Mouse (Mus musculus): Measurements from ENCODE around the gene Efna2. TPM values are rescaled to one million over a fixed set of nuclear protein-coding genes. Genes with fewer than 3 reads are reported as not detected.

Gene Efna2
- total and polyA plus RNA-seq, 2 experiments from 2014 or later = 51.1 to 52.1 TPM

DNA sequence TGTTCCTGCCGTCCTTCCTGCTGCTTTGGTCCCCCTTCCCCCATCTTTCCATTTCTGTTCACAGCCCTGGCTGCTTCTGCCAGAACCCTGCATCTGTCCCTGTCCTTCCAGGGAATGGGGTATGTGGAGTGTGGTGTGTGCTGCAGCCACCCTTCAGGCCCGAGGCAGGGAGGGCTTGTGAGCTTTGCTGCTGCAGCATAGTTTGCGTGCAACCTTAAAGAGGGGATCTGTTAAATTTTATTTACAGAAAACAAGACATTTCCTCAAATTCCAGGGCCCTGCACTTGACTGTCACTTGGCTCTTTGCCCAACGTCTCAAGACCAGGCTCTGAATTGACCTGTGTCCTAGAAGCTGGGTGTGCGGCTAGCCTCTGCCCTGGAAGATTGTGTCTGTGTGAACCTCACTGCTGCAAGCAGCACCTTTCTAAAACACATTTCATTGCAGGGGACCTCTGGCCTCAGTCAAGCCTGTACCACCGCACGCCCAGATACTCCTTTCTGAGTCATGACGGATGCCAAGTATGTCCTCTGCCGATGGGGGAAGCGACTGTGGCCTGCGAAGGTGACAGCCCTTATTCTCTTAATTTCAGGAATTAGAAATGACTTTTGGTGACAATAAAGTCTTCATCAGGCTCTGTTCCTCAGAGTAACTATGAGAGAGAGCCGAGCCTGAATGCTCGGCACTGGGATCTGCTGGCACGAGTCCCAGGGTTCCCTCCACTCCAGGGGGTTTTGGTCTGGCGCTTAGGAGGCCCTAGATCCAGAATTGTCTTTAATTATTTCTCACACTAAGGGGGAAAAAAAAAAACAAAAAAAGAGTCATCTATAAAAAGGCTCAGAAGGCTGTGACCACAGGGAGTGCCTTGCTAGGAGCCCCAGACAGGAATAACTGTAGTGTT is 48.8 kb downstream of the Efna2 start:
- H3K9ac ChIP-seq (replicated peaks; ENCODE audit: low read length, poor library complexity, severe bottlenecking) = peak overlapping the region; percentile 79
- H3K27ac ChIP-seq (ENCODE audit: low read depth, low read length) = peak overlapping the region; percentile 92
- 19% methylated on average over 15 of the region's 15 CpGs for WGBS
- H3K36me3 ChIP-seq (ENCODE audit: insufficient read depth, low read length) = peaks cover 18% of the 10 kb centered on the region
- no peaks in the 10 kb centered on the region for H3K9me3 ChIP-seq (ENCODE audit: low read length)
- H3K4me3 ChIP-seq (ENCODE audit: low read depth, low read length) = peak overlapping the region; percentile 61; the same call in 1 of the 2 replicates
- no peak for ATAC-seq (ENCODE audit: low FRiP score)
- H3K4me1 ChIP-seq (ENCODE audit: insufficient read depth, low read length) = peaks cover 18% of the 10 kb centered on the region
- DNase-seq (ENCODE audit: low spot score) = no peak
- TF ChIP-seq CTCF (IDR thresholded peaks at IDR 0.05) = no peak
- no peaks in the 10 kb centered on the region for H3K27me3 ChIP-seq (ENCODE audit: insufficient read depth, low read length)
- H3K4me2 ChIP-seq (ENCODE audit: low read depth, low read length, poor library complexity, severe bottlenecking) = peak overlapping the region; percentile 90

DNA sequence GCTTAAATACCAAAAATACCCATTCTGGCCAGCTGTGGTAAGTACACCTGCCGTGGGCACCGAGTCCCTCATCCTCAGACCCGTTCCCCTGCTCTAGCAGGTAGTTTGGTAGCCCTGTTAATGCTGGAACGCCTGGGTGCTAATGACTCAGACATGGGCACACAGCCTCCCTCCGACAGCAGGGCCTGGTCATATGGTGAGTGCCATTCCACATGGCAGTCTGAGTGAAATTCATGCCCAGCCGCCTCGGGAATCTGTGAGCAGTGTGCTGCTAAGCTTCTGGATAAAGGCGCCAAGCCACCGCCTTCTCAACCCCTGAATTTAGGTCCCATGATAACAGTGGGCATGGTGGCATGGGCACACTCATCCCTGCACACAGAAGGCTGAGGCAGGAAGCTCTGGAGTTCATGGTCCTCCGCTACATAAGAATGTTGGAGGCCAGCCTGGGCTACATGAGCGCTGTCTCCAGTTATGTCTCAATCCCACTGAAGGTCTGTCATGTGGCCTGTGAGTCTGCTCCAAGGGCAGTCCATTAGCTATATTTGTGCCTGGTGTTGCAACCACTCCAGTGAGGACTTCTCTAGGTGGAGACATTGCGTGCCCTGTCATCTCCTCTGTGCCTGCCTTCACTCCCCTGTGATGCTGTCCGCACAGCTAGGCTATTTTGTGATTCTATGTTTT is 57.0 kb downstream of the Efna2 start:
- no peaks in the 10 kb centered on the region for H3K27me3 ChIP-seq (ENCODE audit: insufficient read depth, low read length)

DNA sequence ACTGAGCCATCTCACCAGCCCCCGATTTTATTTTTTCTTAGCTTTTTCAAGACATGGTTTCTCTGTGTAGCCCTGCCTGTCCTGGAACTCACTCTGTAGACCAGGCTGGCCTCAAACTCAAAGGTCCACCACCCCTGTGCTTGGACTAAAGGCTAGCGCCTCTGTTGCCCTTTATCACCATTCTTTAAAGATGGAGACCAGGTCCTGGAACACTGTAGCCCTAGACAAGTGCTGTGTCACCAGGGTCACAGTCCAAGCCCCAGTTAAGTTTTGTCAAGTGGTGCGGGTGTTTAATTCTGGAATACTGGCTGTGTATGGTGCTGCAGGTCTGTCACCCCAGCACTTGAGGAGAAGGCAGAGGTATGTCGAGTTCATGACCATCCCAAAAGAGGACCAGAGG is 57.7 kb downstream of the Efna2 start:
- Histone ChIP-seq H3K27me3 (ENCODE audit: insufficient read depth, low read length) (no peaks in the 10 kb centered on the region), H3K9me3 (ENCODE audit: low read length) (no peaks in the 10 kb centered on the region), H3K27ac (ENCODE audit: low read depth, low read length) (no peak overlapping the region), H3K4me3 (ENCODE audit: low read depth, low read length) (no peak overlapping the region), H3K36me3 (ENCODE audit: insufficient read depth, low read length) (peaks cover 78% of the 10 kb centered on the region), H3K9ac (replicated peaks; ENCODE audit: low read length, poor library complexity, severe bottlenecking) (no peak overlapping the region), H3K4me2 (ENCODE audit: low read depth, low read length, poor library complexity, severe bottlenecking) (no peak overlapping the region), H3K4me1 (ENCODE audit: insufficient read depth, low read length) (peaks cover 7% of the 10 kb centered on the region; the same call in 1 of the 2 replicates)
- DNase-seq (ENCODE audit: low spot score) = no peak
- TF ChIP-seq CTCF (IDR thresholded peaks at IDR 0.05) = no peak
- 83% methylated on average over 4 of the region's 4 CpGs for WGBS
- no peak for ATAC-seq (ENCODE audit: low FRiP score)

More for the DNA sequence above, 57.0 kb downstream of the Efna2 start:
- ATAC-seq (ENCODE audit: low FRiP score) (no peak), DNase-seq (ENCODE audit: low spot score) (no peak)
- Histone ChIP-seq H3K4me2 (ENCODE audit: low read depth, low read length, poor library complexity, severe bottlenecking) (no peak overlapping the region), H3K27ac (ENCODE audit: low read depth, low read length) (no peak overlapping the region), H3K36me3 (ENCODE audit: insufficient read depth, low read length) (peaks cover 73% of the 10 kb centered on the region), H3K4me3 (ENCODE audit: low read depth, low read length) (no peak overlapping the region), H3K4me1 (ENCODE audit: insufficient read depth, low read length) (peaks cover 7% of the 10 kb centered on the region; the same call in 1 of the 2 replicates), H3K9ac (replicated peaks; ENCODE audit: low read length, poor library complexity, severe bottlenecking) (no peak overlapping the region), H3K9me3 (ENCODE audit: low read length) (no peaks in the 10 kb centered on the region)
- TF ChIP-seq CTCF (IDR thresholded peaks at IDR 0.05) = no peak
- WGBS = 82% methylated on average over 13 of the region's 13 CpGs

DNA sequence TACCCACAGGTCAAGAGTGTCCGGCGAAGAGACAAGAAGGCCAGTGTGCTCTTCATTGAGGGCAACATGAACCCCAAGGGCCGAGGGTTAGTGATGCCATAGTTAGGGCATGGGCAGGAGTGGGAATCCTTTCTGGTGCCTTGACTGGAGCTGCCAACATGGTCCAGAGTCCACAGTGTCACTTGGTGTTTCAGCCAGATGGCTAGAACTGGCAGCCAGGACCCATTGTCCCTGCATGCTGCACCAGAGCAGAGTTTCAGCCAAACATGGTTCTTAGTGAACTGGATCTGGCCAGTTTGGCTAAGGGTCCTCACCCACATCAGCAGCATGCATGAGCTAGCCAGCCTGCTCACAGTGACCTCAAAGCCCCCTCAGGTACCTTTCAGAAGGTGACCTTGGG is 59.0 kb downstream of the Efna2 start:
- Histone ChIP-seq H3K4me1 (ENCODE audit: insufficient read depth, low read length) (peaks cover 2% of the 10 kb centered on the region; the same call in 1 of the 2 replicates), H3K4me3 (ENCODE audit: low read depth, low read length) (no peak overlapping the region), H3K27me3 (ENCODE audit: insufficient read depth, low read length) (no peaks in the 10 kb centered on the region), H3K9ac (replicated peaks; ENCODE audit: low read length, poor library complexity, severe bottlenecking) (no peak overlapping the region), H3K36me3 (ENCODE audit: insufficient read depth, low read length) (peaks cover 73% of the 10 kb centered on the region), H3K9me3 (ENCODE audit: low read length) (no peaks in the 10 kb centered on the region), H3K27ac (ENCODE audit: low read depth, low read length) (no peak overlapping the region), H3K4me2 (ENCODE audit: low read depth, low read length, poor library complexity, severe bottlenecking) (no peak overlapping the region)
- 84% methylated on average over 3 of the region's 3 CpGs for WGBS
- ATAC-seq (ENCODE audit: low FRiP score) (no peak), DNase-seq (ENCODE audit: low spot score) (no peak)
- TF ChIP-seq CTCF (IDR thresholded peaks at IDR 0.05) = no peak

Other genes starting within 250 kb of the Efna2 start
- 72.6 and 87.6 TPM in 2 replicates for gene Wdr18, start 219.3 kb upstream of the Efna2 start, total RNA-seq (2014; rRNA removed)
- gene Wdr18, start 219.3 kb upstream of the Efna2 start, polyA plus RNA-seq (2015; fragmentation: Nextera tagmentation; extraction: Ambion mirVana) = 102 and 116 TPM in 2 replicates
- 0.42 and 2.2 TPM in 2 replicates for gene Grin3b, start 208.8 kb upstream of the Efna2 start, total RNA-seq (2014; rRNA removed)
- gene Grin3b, start 208.8 kb upstream of the Efna2 start, polyA plus RNA-seq (2015; fragmentation: Nextera tagmentation; extraction: Ambion mirVana) = 0.11 and 0.21 TPM in 2 replicates
- 134 and 172 TPM in 2 replicates for gene Tmem259, start 195.2 kb upstream of the Efna2 start, total RNA-seq (2014; rRNA removed)
- gene Tmem259, start 195.2 kb upstream of the Efna2 start, polyA plus RNA-seq (2015; fragmentation: Nextera tagmentation; extraction: Ambion mirVana) = 26.2 and 29.3 TPM in 2 replicates
- gene Cnn2, start 190.9 kb upstream of the Efna2 start, total RNA-seq (2014; rRNA removed) = 14.8 and 19.5 TPM in 2 replicates
- 12.6 and 12.8 TPM in 2 replicates for gene Cnn2, start 190.9 kb upstream of the Efna2 start, polyA plus RNA-seq (2015; fragmentation: Nextera tagmentation; extraction: Ambion mirVana)
- 9.3 TPM in 2 replicates for gene Abca7, start 183.0 kb upstream of the Efna2 start, total RNA-seq (2014; rRNA removed)
- 1.7 and 1.9 TPM in 2 replicates for gene Abca7, start 183.0 kb upstream of the Efna2 start, polyA plus RNA-seq (2015; fragmentation: Nextera tagmentation; extraction: Ambion mirVana)
- 1.7 and 2.4 TPM in 2 replicates for gene Arhgap45, start 162.8 kb upstream of the Efna2 start, total RNA-seq (2014; rRNA removed)
- 1.2 and 1.6 TPM in 2 replicates for gene Arhgap45, start 162.8 kb upstream of the Efna2 start, polyA plus RNA-seq (2015; fragmentation: Nextera tagmentation; extraction: Ambion mirVana)
- 66.4 and 76.0 TPM in 2 replicates for gene Polr2e, start 139.7 kb upstream of the Efna2 start, total RNA-seq (2014; rRNA removed)
- gene Polr2e, start 139.7 kb upstream of the Efna2 start, polyA plus RNA-seq (2015; fragmentation: Nextera tagmentation; extraction: Ambion mirVana) = 126 and 135 TPM in 2 replicates
- gene Gpx4, start 132.3 kb upstream of the Efna2 start, total RNA-seq (2014; rRNA removed) = 350 TPM in 2 replicates
- gene Gpx4, start 132.3 kb upstream of the Efna2 start, polyA plus RNA-seq (2015; fragmentation: Nextera tagmentation; extraction: Ambion mirVana) = 635 and 741 TPM in 2 replicates
- gene Sbno2, start 73.9 kb upstream of the Efna2 start, total RNA-seq (2014; rRNA removed) = 24.3 TPM in 2 replicates
- 7.6 TPM in 2 replicates for gene Sbno2, start 73.9 kb upstream of the Efna2 start, polyA plus RNA-seq (2015; fragmentation: Nextera tagmentation; extraction: Ambion mirVana)
- gene Stk11, start 63.7 kb upstream of the Efna2 start, total RNA-seq (2014; rRNA removed) = 84.0 and 97.3 TPM in 2 replicates
- 12.3 and 12.4 TPM in 2 replicates for gene Stk11, start 63.7 kb upstream of the Efna2 start, polyA plus RNA-seq (2015; fragmentation: Nextera tagmentation; extraction: Ambion mirVana)
- 231 and 259 TPM in 2 replicates for gene Atp5d, start 40.9 kb upstream of the Efna2 start, total RNA-seq (2014; rRNA removed)
- gene Atp5d, start 40.9 kb upstream of the Efna2 start, polyA plus RNA-seq (2015; fragmentation: Nextera tagmentation; extraction: Ambion mirVana) = 607 and 661 TPM in 2 replicates
- gene Cbarp, start 38.6 kb upstream of the Efna2 start, total RNA-seq (2014; rRNA removed) = 273 and 276 TPM in 2 replicates
- gene Cbarp, start 38.6 kb upstream of the Efna2 start, polyA plus RNA-seq (2015; fragmentation: Nextera tagmentation; extraction: Ambion mirVana) = 120 and 121 TPM in 2 replicates
- gene Midn, start 31.2 kb upstream of the Efna2 start, total RNA-seq (2014; rRNA removed) = 114 and 143 TPM in 2 replicates
- 16.3 and 17.2 TPM in 2 replicates for gene Midn, start 31.2 kb upstream of the Efna2 start, polyA plus RNA-seq (2015; fragmentation: Nextera tagmentation; extraction: Ambion mirVana)
- 315 and 337 TPM in 2 replicates for gene Cirbp, start 13.5 kb upstream of the Efna2 start, total RNA-seq (2014; rRNA removed)
- gene Cirbp, start 13.5 kb upstream of the Efna2 start, polyA plus RNA-seq (2015; fragmentation: Nextera tagmentation; extraction: Ambion mirVana) = 760 and 829 TPM in 2 replicates
- gene 1600002K03Rik, start 6.5 kb upstream of the Efna2 start, total RNA-seq (2014; rRNA removed) = 2.3 and 2.8 TPM in 2 replicates
- 4.1 and 5.3 TPM in 2 replicates for gene 1600002K03Rik, start 6.5 kb upstream of the Efna2 start, polyA plus RNA-seq (2015; fragmentation: Nextera tagmentation; extraction: Ambion mirVana)
- 45.1 and 60.9 TPM in 2 replicates for gene Mum1, start 47.0 kb downstream of the Efna2 start, total RNA-seq (2014; rRNA removed)
- 42.4 and 49.6 TPM in 2 replicates for gene Mum1, start 47.0 kb downstream of the Efna2 start, polyA plus RNA-seq (2015; fragmentation: Nextera tagmentation; extraction: Ambion mirVana)
- gene Ndufs7, start 69.6 kb downstream of the Efna2 start, total RNA-seq (2014; rRNA removed) = 193 and 201 TPM in 2 replicates
- 358 and 388 TPM in 2 replicates for gene Ndufs7, start 69.6 kb downstream of the Efna2 start, polyA plus RNA-seq (2015; fragmentation: Nextera tagmentation; extraction: Ambion mirVana)
- gene Gamt, start 81.5 kb downstream of the Efna2 start, total RNA-seq (2014; rRNA removed) = 12.5 and 14.3 TPM in 2 replicates
- 16.8 and 19.6 TPM in 2 replicates for gene Gamt, start 81.5 kb downstream of the Efna2 start, polyA plus RNA-seq (2015; fragmentation: Nextera tagmentation; extraction: Ambion mirVana)
- 107 and 109 TPM in 2 replicates for gene Dazap1, start 82.0 kb downstream of the Efna2 start, total RNA-seq (2014; rRNA removed)
- gene Dazap1, start 82.0 kb downstream of the Efna2 start, polyA plus RNA-seq (2015; fragmentation: Nextera tagmentation; extraction: Ambion mirVana) = 34.2 and 34.5 TPM in 2 replicates
- 971 and 1,162 TPM in 2 replicates for gene Rps15, start 113.0 kb downstream of the Efna2 start, total RNA-seq (2014; rRNA removed)
- 633 and 645 TPM in 2 replicates for gene Rps15, start 113.0 kb downstream of the Efna2 start, polyA plus RNA-seq (2015; fragmentation: Nextera tagmentation; extraction: Ambion mirVana)
- gene Apc2, start 116.5 kb downstream of the Efna2 start, total RNA-seq (2014; rRNA removed) = 370 and 395 TPM in 2 replicates
- 95.3 and 110 TPM in 2 replicates for gene Apc2, start 116.5 kb downstream of the Efna2 start, polyA plus RNA-seq (2015; fragmentation: Nextera tagmentation; extraction: Ambion mirVana)
- gene 2310011J03Rik, start 141.1 kb downstream of the Efna2 start, total RNA-seq (2014; rRNA removed) = 15.6 and 23.1 TPM in 2 replicates
- 26.5 and 29.6 TPM in 2 replicates for gene 2310011J03Rik, start 141.1 kb downstream of the Efna2 start, polyA plus RNA-seq (2015; fragmentation: Nextera tagmentation; extraction: Ambion mirVana)
- 5.2 and 7.5 TPM in 2 replicates for gene Pcsk4, start 150.0 kb downstream of the Efna2 start, total RNA-seq (2014; rRNA removed)
- gene Pcsk4, start 150.0 kb downstream of the Efna2 start, polyA plus RNA-seq (2015; fragmentation: Nextera tagmentation; extraction: Ambion mirVana) = 12.6 and 14.6 TPM in 2 replicates
- gene Reep6, start 150.5 kb downstream of the Efna2 start, total RNA-seq (2014; rRNA removed) = 3.8 and 5.3 TPM in 2 replicates
- 7.0 and 7.8 TPM in 2 replicates for gene Reep6, start 150.5 kb downstream of the Efna2 start, polyA plus RNA-seq (2015; fragmentation: Nextera tagmentation; extraction: Ambion mirVana)
- 0.71 and 0.77 TPM in 2 replicates for gene Adamtsl5, start 168.9 kb downstream of the Efna2 start, total RNA-seq (2014; rRNA removed)
- 0.62 and 0.71 TPM in 2 replicates for gene Adamtsl5, start 168.9 kb downstream of the Efna2 start, polyA plus RNA-seq (2015; fragmentation: Nextera tagmentation; extraction: Ambion mirVana)
- 17.5 and 23.1 TPM in 2 replicates for gene Plk5, start 177.0 kb downstream of the Efna2 start, total RNA-seq (2014; rRNA removed)
- gene Plk5, start 177.0 kb downstream of the Efna2 start, polyA plus RNA-seq (2015; fragmentation: Nextera tagmentation; extraction: Ambion mirVana) = 12.5 and 12.8 TPM in 2 replicates
- 118 and 147 TPM in 2 replicates for gene Mex3d, start 208.2 kb downstream of the Efna2 start, total RNA-seq (2014; rRNA removed)
- 12.5 and 13.9 TPM in 2 replicates for gene Mex3d, start 208.2 kb downstream of the Efna2 start, polyA plus RNA-seq (2015; fragmentation: Nextera tagmentation; extraction: Ambion mirVana)
- gene Mbd3, start 220.1 kb downstream of the Efna2 start, total RNA-seq (2014; rRNA removed) = 30.4 and 47.0 TPM in 2 replicates
- 154 and 157 TPM in 2 replicates for gene Mbd3, start 220.1 kb downstream of the Efna2 start, polyA plus RNA-seq (2015; fragmentation: Nextera tagmentation; extraction: Ambion mirVana)
- gene Uqcr11, start 227.3 kb downstream of the Efna2 start, total RNA-seq (2014; rRNA removed) = 295 and 379 TPM in 2 replicates
- gene Uqcr11, start 227.3 kb downstream of the Efna2 start, polyA plus RNA-seq (2015; fragmentation: Nextera tagmentation; extraction: Ambion mirVana) = 638 and 795 TPM in 2 replicates